Mouse (Mus musculus) kidney, adult 2 months (tissue): ENCODE data around the gene Emid1.

Source experiments
- CTCF ChIP-seq: fragments of 200-500 bp; conservative IDR thresholded peaks from 2 replicates; pipeline ENCODE4 v1.5.1; 2011; ENCODE audit warnings: low read depth, mild to moderate bottlenecking, control low read depth, low read length, moderate library complexity, mixed read lengths; ENCODE audit not compliant: insufficient read depth, insufficient read length
- POLR2A ChIP-seq: fragments of 200-500 bp; IDR thresholded peaks from one replicate; pipeline ENCODE4 v1.6.1; 2011; ENCODE audit warnings: low read depth, low read length, control low read depth

DNA sequence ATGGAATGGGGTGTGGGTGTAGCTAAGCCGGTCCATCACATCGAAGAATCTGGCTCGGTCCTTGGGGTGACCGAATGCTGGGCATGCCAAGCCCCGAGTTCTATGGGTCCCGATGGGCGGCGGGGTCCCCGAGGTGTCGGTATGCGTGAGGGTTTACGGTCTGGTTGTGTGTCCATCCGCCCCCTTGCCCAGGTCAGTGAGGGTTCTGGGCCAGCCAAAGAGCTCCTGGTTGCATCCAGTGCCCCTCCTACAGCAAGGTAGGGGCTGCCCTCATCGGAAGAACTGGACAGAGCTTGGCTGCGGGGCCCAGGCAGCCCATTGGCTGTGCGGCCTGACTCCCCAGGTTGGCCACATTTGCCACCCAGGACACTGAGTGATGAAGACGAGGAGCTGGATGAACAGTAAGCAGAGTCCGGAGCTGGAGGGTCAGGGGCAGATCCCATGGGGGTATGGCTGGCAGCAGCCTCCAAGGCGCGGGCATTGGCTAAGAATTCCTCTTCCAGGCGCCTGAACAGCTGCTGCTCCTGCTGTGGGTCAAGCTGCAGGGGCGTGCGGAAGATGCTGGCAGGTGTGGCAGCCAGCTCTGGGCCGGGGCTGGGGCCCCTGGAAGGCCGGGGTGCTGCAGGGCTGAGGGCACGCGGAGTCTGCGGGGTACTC, 91.2 kb downstream of the Emid1 start:
- TF ChIP-seq POLR2A (no peak), CTCF (no peak)
